Mouse (Mus musculus) spleen, postnatal 14 days (tissue): ENCODE results near the gene Opn4.

Experiments used
- DNase-seq, 2 experiments: peaks; one replicate each; pipeline ENCODE4 v3.0.0; 2021 to 2022; ENCODE audit warnings: low spot score in 2 of 2

The Opn4 gene

DNA sequence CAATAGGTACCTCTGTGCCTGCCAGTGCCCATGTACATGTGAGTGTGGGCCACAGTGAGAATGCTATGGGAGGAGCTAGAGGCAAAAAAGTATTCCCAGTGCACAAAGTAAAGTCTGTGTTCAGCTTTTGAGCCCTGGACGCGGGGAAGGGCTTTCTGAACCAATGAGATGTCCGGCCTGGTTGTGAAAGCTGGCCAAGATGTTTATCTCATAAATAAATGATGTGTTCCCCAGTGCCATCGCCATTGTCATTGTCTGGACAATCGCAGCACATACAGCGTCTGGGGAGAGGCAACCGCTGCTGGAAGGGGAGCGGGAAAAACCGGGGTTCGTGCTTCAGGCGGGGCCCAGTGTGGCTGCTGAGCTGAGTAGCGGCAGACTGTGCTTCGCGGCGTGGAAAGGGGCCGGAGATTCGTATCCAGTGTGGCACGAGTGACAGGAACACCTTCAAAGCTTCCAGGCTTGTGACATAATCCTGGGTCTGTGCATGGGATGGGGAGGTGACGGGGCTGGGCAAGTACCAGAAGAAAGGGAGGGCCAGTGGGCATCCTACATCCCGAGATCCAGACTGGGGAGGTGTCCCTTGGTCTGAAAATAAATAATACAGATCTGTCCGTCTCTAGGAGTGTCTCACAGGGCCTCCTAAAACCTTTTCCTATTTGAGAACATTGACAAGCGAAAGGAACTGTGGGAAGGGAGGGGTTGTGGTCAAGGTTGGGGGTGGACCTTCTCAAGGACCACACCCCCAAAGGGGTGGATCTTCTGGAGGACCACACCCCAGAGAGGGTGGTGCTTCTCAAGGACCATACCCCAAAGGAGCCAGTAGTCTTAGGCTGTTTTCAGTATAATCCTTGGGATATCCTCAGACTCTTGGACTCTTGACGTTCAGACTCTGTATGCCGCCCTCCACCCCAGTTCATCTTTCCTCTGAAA lies 8.9 kb downstream of the Opn4 start:
- DNase-seq: no peak

- DNase-seq: no peak
Measured at GRCm38 (mm10) chr14:34590017-34590570, 9.8 kb downstream of the Opn4 start.

GRCm38 (mm10) chr14:34589185-34589713 lies 10.7 kb downstream of the Opn4 start:
- no peak for DNase-seq

GRCm38 (mm10) chr14:34588498-34588897 lies 11.4 kb downstream of the Opn4 start, which contains the start of gene Ldb3:
Gene Ldb3 (minus strand): TSS chr14:34588682.
- DNase-seq: no peak

DNA sequence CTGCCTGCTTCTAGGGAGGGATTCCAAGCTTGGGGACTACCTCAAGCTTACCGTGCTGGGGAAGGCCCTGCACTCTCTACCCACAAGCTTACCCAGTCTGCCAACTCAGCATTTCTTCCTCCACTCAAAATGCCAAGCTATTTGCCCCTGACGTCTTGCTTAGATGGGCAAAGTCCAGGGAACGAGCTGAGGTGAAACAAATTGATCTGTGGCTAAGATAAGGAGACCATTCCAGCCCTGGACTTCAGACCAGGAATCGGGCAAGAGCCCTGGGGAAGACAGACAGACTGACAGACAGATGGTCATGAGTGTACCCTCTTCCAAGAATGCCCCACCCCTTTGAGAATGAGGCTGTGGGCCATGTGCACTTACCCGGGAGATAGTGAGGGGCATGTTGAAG lies 11.9 kb downstream of the Opn4 start:
- DNase-seq: no peak

- no peak for DNase-seq
Measured at GRCm38 (mm10) chr14:34586871-34587270, 13.1 kb downstream of the Opn4 start.

DNA sequence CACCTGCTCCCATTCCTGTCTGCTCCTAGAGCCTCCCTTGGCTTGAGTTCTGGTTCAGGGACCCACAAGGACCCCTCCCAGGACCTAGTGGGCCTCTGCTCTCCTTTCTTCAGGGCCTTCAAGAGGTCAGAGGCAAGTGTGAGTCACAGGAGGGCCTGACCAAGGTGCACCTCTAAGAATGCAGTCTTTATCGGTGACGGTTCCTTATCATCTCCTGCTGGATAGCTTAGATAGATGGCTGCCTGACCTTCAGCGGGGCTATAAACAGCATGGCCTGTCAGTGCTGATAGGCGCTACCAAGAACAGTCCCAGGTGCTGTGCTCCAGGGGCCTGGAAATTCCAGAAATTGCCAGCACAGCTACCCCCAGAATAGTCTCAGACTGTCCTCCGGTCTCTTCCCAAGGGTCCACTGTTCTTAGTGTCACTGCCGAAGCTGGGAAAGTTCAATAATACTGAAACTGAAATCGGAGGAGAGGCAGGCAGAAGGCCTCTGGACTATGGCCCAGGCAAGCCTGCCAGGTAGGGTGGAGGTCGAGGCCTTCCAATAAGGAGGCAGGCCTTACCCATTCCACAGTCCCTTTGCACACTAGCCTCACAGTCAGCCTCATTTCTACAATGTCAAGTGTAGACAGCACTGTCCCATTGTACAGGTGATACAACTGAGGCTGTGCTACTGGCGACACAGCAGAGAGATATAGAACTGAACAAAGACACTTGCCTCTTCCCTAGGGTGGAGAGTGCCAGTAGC lies 14.4 kb downstream of the Opn4 start:
- DNase-seq: no peak

GRCm38 (mm10) chr14:34582740-34583427 lies 17.1 kb downstream of the Opn4 start:
- DNase-seq: no peak

GRCm38 (mm10) chr14:34576858-34577257 lies 23.1 kb downstream of the Opn4 start:
- no peak for DNase-seq

- no peak for DNase-seq
Measured at GRCm38 (mm10) chr14:34574068-34574467, 25.9 kb downstream of the Opn4 start.

- no peak for DNase-seq
Measured at GRCm38 (mm10) chr14:34573348-34573913, 26.5 kb downstream of the Opn4 start.

DNA sequence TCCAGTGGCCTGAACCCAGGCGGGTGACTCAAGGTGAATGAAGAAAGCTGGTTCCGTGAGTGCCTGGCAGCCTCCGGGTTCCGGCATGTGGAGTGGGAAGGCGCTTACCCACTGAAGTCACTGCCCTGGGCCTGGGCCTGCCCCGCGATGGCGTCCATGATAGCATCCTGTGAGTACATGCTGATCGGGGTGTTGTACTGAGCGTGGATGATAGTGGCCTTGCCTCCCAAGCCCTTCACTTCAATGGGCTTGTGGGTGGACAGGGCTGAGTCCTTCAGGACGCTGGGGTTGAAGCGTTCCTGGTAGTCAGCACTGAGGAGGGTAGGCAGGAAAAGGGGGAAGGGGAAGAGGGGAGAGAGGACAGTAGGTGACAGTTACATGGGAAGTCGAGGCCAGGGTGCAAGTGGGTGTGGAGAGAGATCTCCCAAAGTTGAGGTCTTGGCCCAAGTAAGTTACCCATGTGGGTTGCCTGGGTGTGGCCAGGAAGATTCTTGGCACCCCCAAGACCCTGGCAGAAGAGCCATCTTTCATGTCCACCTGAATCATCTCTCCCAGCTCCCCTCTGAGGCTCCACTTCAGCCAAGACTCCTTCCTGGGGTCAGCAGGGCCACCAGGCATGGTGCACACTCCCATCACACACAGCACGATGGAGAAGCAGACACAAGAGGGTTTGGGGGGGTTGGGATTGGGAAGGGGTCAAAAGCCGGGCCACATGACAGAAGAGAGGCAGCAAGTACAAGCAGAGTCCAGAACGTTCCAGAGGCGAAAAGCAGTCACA lies 28.1 kb downstream of the Opn4 start:
- no peak for DNase-seq

- DNase-seq: no peak
Measured at GRCm38 (mm10) chr14:34570903-34571302, 29.0 kb downstream of the Opn4 start.

DNA sequence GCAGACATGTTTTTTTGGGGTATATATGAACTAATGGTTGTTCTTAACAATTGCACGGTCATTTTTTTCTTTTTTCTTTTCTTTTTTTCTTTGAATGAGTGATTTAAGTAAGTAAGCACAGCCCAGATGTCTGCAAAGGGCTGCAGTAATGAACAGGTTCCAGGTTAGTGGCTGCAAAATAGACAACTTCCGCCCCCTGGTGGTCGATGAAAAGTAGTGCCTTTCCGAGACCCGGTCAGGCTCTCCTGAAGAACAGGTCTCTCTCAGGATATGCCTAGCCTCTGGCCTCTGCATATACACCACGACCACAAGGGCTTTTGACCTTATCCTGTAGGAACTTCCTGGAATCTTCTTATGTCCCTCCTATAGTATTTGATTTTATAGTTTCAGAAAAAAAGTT lies 29.6 kb downstream of the Opn4 start:
- DNase-seq: peak in 1 of 2 experiments; percentile 37

GRCm38 (mm10) chr14:34569534-34570194 lies 30.3 kb downstream of the Opn4 start:
- no peak for DNase-seq

DNA sequence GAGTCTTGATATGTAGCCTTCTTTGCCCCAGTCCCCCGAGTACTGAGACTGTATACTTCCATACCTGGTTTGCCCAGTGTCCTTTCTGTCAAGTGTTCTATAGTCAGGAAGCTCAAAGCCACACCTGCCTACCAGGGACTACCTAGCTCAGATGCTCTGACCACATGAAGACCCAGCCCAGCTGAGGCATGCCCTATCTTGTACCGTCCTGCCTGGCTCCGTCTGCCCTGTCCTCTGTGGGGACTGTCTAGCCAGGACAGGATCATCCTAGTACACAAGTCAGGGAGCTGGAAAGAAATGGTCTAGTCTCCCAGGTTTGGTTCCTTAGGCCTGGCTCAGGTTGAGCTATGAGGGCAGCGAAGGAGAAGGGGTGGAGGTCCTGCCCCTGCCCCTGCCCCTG lies 31.3 kb downstream of the Opn4 start:
- DNase-seq: no peak

- no peak for DNase-seq
Measured at GRCm38 (mm10) chr14:34567697-34568096, 32.2 kb downstream of the Opn4 start.

GRCm38 (mm10) chr14:34566530-34566929 lies 33.4 kb downstream of the Opn4 start:
- DNase-seq: no peak

GRCm38 (mm10) chr14:34565711-34566110 lies 34.2 kb downstream of the Opn4 start:
- DNase-seq: no peak

DNA sequence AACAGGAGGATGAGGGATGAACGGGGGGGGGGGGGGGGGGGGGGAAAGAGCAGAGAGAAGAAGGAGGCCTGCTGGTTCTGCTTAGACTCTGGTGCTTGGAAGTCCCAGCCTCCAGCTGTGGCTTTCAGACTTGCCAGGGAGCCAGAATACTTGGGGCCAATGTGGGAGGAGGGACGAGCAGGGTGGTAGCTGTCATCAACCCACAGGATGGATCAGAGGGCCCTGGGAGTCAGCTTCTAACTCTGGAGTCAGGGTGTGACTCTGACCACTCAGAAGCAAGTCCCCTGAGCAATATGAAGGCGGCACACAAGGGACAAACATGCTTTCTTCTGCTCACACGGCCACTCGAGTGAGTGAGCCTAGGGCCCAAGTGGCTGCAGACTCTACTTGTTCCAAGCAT lies 35.3 kb downstream of the Opn4 start:
- DNase-seq: no peak
